Mouse (Mus musculus): ENCODE results near the gene Gm42791.

DNA sequence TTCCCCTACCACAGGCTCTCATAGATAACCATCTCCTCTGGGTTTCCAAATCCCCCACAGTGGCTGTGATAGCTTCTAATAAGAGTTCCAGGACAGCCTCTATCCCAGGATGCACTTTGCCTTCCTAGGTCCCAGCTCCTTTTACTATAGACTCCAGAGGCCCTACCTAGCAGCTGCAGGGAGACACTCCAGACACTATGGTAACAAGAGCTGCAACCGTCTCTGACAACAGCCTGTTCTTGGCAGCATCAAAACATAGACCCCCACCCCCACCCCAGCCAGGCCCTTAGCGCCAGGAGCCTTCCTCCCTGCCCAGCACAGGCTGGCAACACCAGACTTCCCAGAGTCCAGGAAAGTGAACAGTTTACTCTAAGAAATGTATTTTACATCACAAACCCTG lies 8.2 kb upstream of the Gm42791 start:
- TF ChIP-seq POLR2A (IDR thresholded peaks at IDR 0.05; ENCODE audit: borderline replicate concordance, low read depth, low read length) (no peak), CTCF (IDR thresholded peaks at IDR 0.05; ENCODE audit: low read depth, low read length) (no peak)
